Mouse (Mus musculus): ENCODE data around the gene Tnfsf11. TPM values are rescaled to one million over a fixed set of nuclear protein-coding genes. Genes with fewer than 3 reads are reported as not detected.
A peak's percentile ranks its signal among the peaks of the same experiment; 100 is the strongest.

The Tnfsf11 gene
- polyA plus RNA-seq, 1 experiment: not detected

- TF ChIP-seq CTCF (IDR thresholded peaks at IDR 0.05; ENCODE audit: control insufficient read depth, insufficient read depth, low read length) (no peak), POLR2A (IDR thresholded peaks at IDR 0.05; ENCODE audit: borderline replicate concordance, control insufficient read depth, low read depth, low read length) (no peak)
- H3K4me3 ChIP-seq (replicated peaks; ENCODE audit: control insufficient read depth, low read depth, low read length): no peak overlapping the region
- WGBS: 47% methylated on average over 3 of the region's 3 CpGs
These were observed 11.2 kb upstream of the Tnfsf11 start for GRCm38 (mm10) chr14:78319000-78319399.

DNA sequence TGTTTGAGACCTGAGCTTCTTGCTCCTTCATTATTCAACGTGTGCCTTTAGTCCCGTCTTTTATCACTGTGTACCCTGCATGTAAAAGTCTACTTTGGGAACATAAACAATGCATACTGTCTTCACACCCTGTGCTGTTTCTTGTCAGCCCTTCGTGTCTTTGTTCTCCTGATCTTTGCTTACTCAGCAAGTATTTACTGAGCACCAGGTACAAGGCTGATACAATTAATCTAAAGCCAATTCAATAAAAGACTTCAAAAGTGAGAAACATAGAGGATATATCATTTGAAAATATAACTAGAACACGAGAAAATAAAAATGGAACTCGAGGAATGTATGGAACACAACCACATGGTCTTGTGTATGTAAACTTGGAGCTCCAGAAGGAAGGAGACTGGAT is 9.8 kb upstream of the Tnfsf11 start:
- WGBS: 79% methylated on average over 5 of the region's 5 CpGs
- Histone ChIP-seq H3K4me1 (ENCODE audit: control insufficient read depth, insufficient read depth, low read length) (no peaks in the 10 kb centered on the region; the same call in 1 of the 2 replicates), H3K4me3 (replicated peaks; ENCODE audit: control insufficient read depth, low read depth, low read length) (no peak overlapping the region), H3K27ac (ENCODE audit: control insufficient read depth, insufficient read depth, low read depth, low read length, poor library complexity) (no peak overlapping the region)
- TF ChIP-seq CTCF (IDR thresholded peaks at IDR 0.05; ENCODE audit: control insufficient read depth, insufficient read depth, low read length) (no peak), POLR2A (IDR thresholded peaks at IDR 0.05; ENCODE audit: borderline replicate concordance, control insufficient read depth, low read depth, low read length) (no peak)

More at GRCm38 (mm10) chr14:78319000-78319399, 11.2 kb upstream of the Tnfsf11 start:
- Histone ChIP-seq H3K4me1 (ENCODE audit: control insufficient read depth, insufficient read depth, low read length) (no peaks in the 10 kb centered on the region; the same call in 1 of the 2 replicates), H3K27ac (ENCODE audit: control insufficient read depth, insufficient read depth, low read depth, low read length, poor library complexity) (no peak overlapping the region)

DNA sequence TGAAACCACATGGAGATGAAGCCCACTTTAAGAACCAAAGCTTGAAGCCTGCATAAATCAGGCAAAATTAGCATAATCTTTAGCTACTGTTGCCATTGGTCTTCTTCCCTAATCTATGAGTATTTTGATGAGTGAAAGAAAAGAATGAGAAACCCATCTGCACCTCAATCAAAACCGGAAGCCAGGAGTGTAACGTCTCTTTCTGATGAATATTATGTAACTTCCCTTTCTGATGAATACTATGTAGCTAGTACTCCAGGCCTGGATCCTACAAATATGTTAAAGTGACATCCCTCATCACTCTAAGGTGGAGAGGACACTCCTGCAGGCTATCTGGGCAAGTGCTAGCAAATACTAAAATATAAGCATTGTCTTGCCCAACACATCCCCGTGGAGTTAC is 6.9 kb downstream of the Tnfsf11 start:
- Histone ChIP-seq H3K27ac (ENCODE audit: control insufficient read depth, insufficient read depth, low read depth, low read length, poor library complexity) (no peak overlapping the region), H3K4me3 (replicated peaks; ENCODE audit: control insufficient read depth, low read depth, low read length) (no peak overlapping the region), H3K4me1 (ENCODE audit: control insufficient read depth, insufficient read depth, low read length) (no peaks in the 10 kb centered on the region; the same call in 1 of the 2 replicates)
- TF ChIP-seq CTCF (IDR thresholded peaks at IDR 0.05; ENCODE audit: control insufficient read depth, insufficient read depth, low read length) (no peak), POLR2A (IDR thresholded peaks at IDR 0.05; ENCODE audit: borderline replicate concordance, control insufficient read depth, low read depth, low read length) (no peak)
- 31% methylated on average over 3 of the region's 3 CpGs for WGBS

DNA sequence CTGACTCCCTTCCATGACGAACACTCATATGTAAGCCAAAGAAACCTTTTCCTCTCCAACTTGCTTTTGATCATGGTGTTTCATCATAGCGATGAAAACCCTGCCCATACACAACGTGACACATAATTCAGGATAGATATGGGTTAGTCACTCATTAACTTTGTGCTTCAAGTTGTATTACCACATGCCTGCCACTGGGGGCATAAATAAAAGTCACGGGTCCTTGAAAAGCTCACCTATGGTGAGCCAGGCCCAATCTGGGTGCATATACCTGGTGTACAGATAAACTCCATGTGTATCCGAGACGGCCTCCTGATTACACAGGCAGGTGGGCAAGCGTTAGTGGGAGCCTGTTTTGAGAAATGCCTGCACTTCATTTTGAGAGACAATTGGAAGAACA is 15.2 kb downstream of the Tnfsf11 start:
- Histone ChIP-seq H3K4me3 (replicated peaks; ENCODE audit: control insufficient read depth, low read depth, low read length) (no peak overlapping the region), H3K4me1 (ENCODE audit: control insufficient read depth, insufficient read depth, low read length) (no peaks in the 10 kb centered on the region), H3K27ac (ENCODE audit: control insufficient read depth, insufficient read depth, low read depth, low read length, poor library complexity) (no peak overlapping the region)
- WGBS: 83% methylated on average over 7 of the region's 7 CpGs
- TF ChIP-seq POLR2A (IDR thresholded peaks at IDR 0.05; ENCODE audit: borderline replicate concordance, control insufficient read depth, low read depth, low read length) (no peak), CTCF (IDR thresholded peaks at IDR 0.05; ENCODE audit: control insufficient read depth, insufficient read depth, low read length) (no peak)

DNA sequence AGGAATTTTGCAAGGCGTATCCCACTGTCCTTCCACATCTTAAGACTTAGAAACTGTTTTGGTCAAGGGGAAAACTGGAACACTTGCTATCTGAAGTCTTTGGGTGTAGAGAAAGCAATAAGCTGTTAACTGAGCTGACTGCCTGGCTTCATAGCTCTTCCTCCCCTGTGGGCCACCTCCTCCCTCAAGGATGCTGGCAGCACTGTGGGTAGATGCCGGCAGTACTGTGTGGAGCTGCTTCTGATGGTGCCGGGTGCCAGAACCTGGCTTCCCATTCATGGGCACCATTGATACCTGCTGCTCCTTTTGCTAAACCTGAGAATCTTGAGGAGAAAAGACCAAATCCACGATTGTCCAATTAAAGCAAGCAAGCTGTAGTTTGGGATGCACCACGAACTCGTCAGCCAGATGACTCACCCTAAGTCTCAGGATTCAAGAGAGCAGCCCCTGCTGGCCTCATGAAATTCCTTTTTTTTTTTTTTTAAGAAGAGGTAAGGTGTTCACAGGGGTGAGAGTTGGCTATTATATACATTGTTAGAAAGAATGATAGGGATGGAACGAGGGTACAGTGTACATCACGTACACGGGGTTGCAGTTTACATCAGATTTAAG is 17.8 kb downstream of the Tnfsf11 start:
- TF ChIP-seq POLR2A (IDR thresholded peaks at IDR 0.05; ENCODE audit: borderline replicate concordance, control insufficient read depth, low read depth, low read length): no peak
- TF ChIP-seq CTCF (IDR thresholded peaks at IDR 0.05; ENCODE audit: control insufficient read depth, insufficient read depth, low read length): no peak
- Histone ChIP-seq H3K4me1 (ENCODE audit: control insufficient read depth, insufficient read depth, low read length) (no peaks in the 10 kb centered on the region), H3K27ac (ENCODE audit: control insufficient read depth, insufficient read depth, low read depth, low read length, poor library complexity) (no peak overlapping the region), H3K4me3 (replicated peaks; ENCODE audit: control insufficient read depth, low read depth, low read length) (no peak overlapping the region)
- 84% methylated on average over 9 of the region's 9 CpGs for WGBS

DNA sequence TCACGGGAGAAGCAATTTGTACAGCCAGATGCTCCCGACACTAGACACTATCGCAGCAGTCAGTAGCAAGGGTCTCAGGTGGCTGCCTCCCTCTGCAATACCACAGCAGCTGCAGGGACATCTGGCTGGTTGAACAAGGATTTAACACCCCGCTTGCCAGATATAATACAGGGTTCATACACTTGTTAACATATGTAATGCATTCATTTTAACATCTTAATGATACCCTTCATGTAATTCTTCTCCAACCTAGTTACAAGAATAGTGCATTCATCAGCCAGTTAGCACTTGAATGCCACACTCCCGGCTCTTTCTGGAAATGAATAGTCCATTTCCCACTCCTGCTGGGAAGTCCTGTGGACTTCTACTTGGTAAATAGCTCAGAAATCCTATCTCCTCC is 18.9 kb downstream of the Tnfsf11 start:
- WGBS: 72% methylated on average over 5 of the region's 5 CpGs
- Histone ChIP-seq H3K4me1 (ENCODE audit: control insufficient read depth, insufficient read depth, low read length) (no peaks in the 10 kb centered on the region), H3K27ac (ENCODE audit: control insufficient read depth, insufficient read depth, low read depth, low read length, poor library complexity) (no peak overlapping the region), H3K4me3 (replicated peaks; ENCODE audit: control insufficient read depth, low read depth, low read length) (no peak overlapping the region)
- TF ChIP-seq CTCF (IDR thresholded peaks at IDR 0.05; ENCODE audit: control insufficient read depth, insufficient read depth, low read length) (no peak), POLR2A (IDR thresholded peaks at IDR 0.05; ENCODE audit: borderline replicate concordance, control insufficient read depth, low read depth, low read length) (no peak)

- no peak overlapping the region for H3K4me3 ChIP-seq (replicated peaks; ENCODE audit: control insufficient read depth, low read depth, low read length)
- no peaks in the 10 kb centered on the region for H3K4me1 ChIP-seq (ENCODE audit: control insufficient read depth, insufficient read depth, low read length)
- H3K27ac ChIP-seq (ENCODE audit: control insufficient read depth, insufficient read depth, low read depth, low read length, poor library complexity): no peak overlapping the region
- no peak for TF ChIP-seq POLR2A (IDR thresholded peaks at IDR 0.05; ENCODE audit: borderline replicate concordance, control insufficient read depth, low read depth, low read length)
- TF ChIP-seq CTCF (IDR thresholded peaks at IDR 0.05; ENCODE audit: control insufficient read depth, insufficient read depth, low read length): 0 out of 2 replicates have a peak, but pooled peaks have one; percentile 28
- 32% methylated on average over 7 of the region's 7 CpGs for WGBS
These were observed 19.7 kb downstream of the Tnfsf11 start for GRCm38 (mm10) chr14:78287906-78288800.

DNA sequence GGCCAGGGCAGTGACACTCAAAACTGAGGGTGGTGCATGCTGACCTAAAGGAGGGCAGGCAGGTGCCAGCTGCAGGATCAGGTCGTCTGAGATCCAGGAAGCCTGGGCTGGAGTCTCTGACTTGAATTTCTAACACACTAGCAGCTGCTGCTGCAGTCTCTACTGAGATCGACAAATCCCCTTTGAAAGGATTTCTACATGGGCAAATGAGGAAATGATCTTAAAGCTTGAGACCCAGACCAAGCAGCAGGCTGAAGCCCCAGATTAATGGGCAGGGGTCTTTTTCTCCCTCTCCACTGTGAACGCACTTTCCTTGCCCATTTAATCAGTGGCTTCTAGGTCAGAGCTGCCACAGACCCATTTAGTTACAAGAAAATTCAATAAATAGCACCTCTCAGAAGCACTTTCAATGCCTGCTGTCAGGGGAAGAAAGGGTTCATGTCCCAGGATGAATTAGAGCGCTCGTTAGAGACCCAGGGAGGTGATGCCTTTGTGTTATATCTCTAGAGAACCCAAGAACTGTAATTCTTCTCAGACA is 21.8 kb downstream of the Tnfsf11 start:
- H3K27ac ChIP-seq (ENCODE audit: control insufficient read depth, insufficient read depth, low read depth, low read length, poor library complexity): no peak overlapping the region
- H3K4me3 ChIP-seq (replicated peaks; ENCODE audit: control insufficient read depth, low read depth, low read length): no peak overlapping the region
- no peak for TF ChIP-seq POLR2A (IDR thresholded peaks at IDR 0.05; ENCODE audit: borderline replicate concordance, control insufficient read depth, low read depth, low read length)
- no peak for TF ChIP-seq CTCF (IDR thresholded peaks at IDR 0.05; ENCODE audit: control insufficient read depth, insufficient read depth, low read length)
- 54% methylated on average over 5 of the region's 5 CpGs for WGBS
- no peaks in the 10 kb centered on the region for H3K4me1 ChIP-seq (ENCODE audit: control insufficient read depth, insufficient read depth, low read length)
